ENCODE assay signal across 15 mouse cellular contexts in genomic region chr5:113102455-113102854, GRCm38 (mm10). TPM values are rescaled to one million over a fixed set of nuclear protein-coding genes. Genes with fewer than 3 reads are reported as not detected.
DNase-seq lines count a peak whose midpoint lies in the region; ATAC-seq lines count a peak whose summit lies in the region.
"Had no signal": no experiment of that assay in that cellular context is flagged by ENCODE, and none has a peak within 500 bp of the region (broad histone marks: within the 10 kb centered on the region; RNA-seq: fewer than 3 reads in every experiment).

No protein-coding gene starts in this region.

- 35% methylated on average over 7 of the region's 7 CpGs for WGBS in heart, embryonic 14.5 days
- 24% methylated on average over 7 of the region's 7 CpGs for WGBS in midbrain, embryonic 11.5 days

- no peak for DNase-seq in heart, postnatal 10 days
- peak; percentile 41 to 61 for DNase-seq in adrenal gland, adult 18-20 months (ENCODE audit: low spot score in 2 of 2)
- DNase-seq in brain, adult 2 months (ENCODE audit: low read depth, low spot score) = peak; percentile 52
- no peak for DNase-seq in midbrain, embryonic 11.5 days (ENCODE audit: low spot score, missing footprints)
- no peak for DNase-seq in right cerebral cortex, adult 2 months (ENCODE audit: low spot score in 2 of 2)
- DNase-seq in layer of hippocampus, postnatal 36 days = no peak
- DNase-seq: lung, adult 18-20 months had no signal

- no peak for ATAC-seq in heart, embryonic 14.5 days (ENCODE audit: insufficient number of reproducible peaks, insufficient read depth, low FRiP score, low read depth)
- peak; percentile 45; the same call in 1 of the 2 replicates for ATAC-seq in midbrain, embryonic 11.5 days (ENCODE audit: low FRiP score)
- ATAC-seq: intestine, postnatal 0 days had no signal

- no peak overlapping the region for H3K4me3 ChIP-seq in heart, embryonic 14.5 days (ENCODE audit: control insufficient read depth in 1 of 2, insufficient read depth in 1 of 2, low read depth in 1 of 2, low read length in 2 of 2)
- H3K4me3 ChIP-seq in midbrain, embryonic 11.5 days (ENCODE audit: low read depth, low read length) = no peak overlapping the region

- H3K9me3 ChIP-seq in heart, embryonic 14.5 days (ENCODE audit: control insufficient read depth, low read length) = no peaks in the 10 kb centered on the region
- no peaks in the 10 kb centered on the region for H3K9me3 ChIP-seq in midbrain, embryonic 11.5 days (ENCODE audit: control insufficient read depth, low read length)

- intact Hi-C loops in heart, postnatal 10 days (cut with DNase I) = loop anchor here (5.0 kb wide), 1 partner anchor 35 kb away; no protein-coding TSS in a partner anchor

- no peaks in the 10 kb centered on the region for H3K27me3 ChIP-seq in heart, embryonic 14.5 days (ENCODE audit: control insufficient read depth, insufficient read depth, low read length)
- H3K27me3 ChIP-seq in midbrain, embryonic 11.5 days (ENCODE audit: control insufficient read depth, insufficient read depth, low read length) = no peaks in the 10 kb centered on the region
- H3K27me3 ChIP-seq: CH12.LX had no signal

- peaks cover 32% of the 10 kb centered on the region for H3K36me3 ChIP-seq in heart, embryonic 14.5 days (ENCODE audit: control insufficient read depth, insufficient read depth, low read length)
- H3K36me3 ChIP-seq in midbrain, embryonic 11.5 days (ENCODE audit: control insufficient read depth, insufficient read depth, low read length) = no peaks in the 10 kb centered on the region

- 0 out of 2 replicates have a peak overlapping the region, but pooled peaks have one; percentile 6 for H3K4me2 ChIP-seq in heart, embryonic 14.5 days (ENCODE audit: low read length)
- H3K4me2 ChIP-seq in midbrain, embryonic 11.5 days = no peak overlapping the region

- peaks cover 26 to 48% of the 10 kb centered on the region in 2 experiments for H3K4me1 ChIP-seq in heart, embryonic 14.5 days (ENCODE audit: control insufficient read depth in 2 of 2, insufficient read depth in 2 of 2, low read length in 2 of 2)
- H3K4me1 ChIP-seq in midbrain, embryonic 11.5 days (ENCODE audit: control insufficient read depth, insufficient read depth, low read length) = peaks cover 4% of the 10 kb centered on the region; the same call in 1 of the 2 replicates

- H3K27ac ChIP-seq in heart, embryonic 14.5 days (replicated peaks in 1 of 2; ENCODE audit: control insufficient read depth in 1 of 2, insufficient read depth in 1 of 2, low read depth in 2 of 2, low read length in 2 of 2) = peak overlapping the region in 1 of 2 experiments; percentile 47; a peak in 2 of 4 replicates
- no peak overlapping the region for H3K27ac ChIP-seq in midbrain, embryonic 11.5 days (ENCODE audit: low read depth, low read length)

- H3K9ac ChIP-seq in heart, embryonic 14.5 days (ENCODE audit: low read length) = no peak overlapping the region
- peak overlapping the region; percentile 22 for H3K9ac ChIP-seq in midbrain, embryonic 11.5 days (ENCODE audit: low read length)

RNA-seq across cellular contexts. Expression of gene Crybb3, which starts 21.1 kb away (rescaled TPM):
- 0.91 and 1.1 TPM in 2 replicates for polyA plus RNA-seq in heart, embryonic 14.5 days (2014; fragmentation: Nextera tagmentation; extraction: Ambion mirVana)
- total RNA-seq in heart, postnatal 10 days (2021) = 1 to 10 TPM; 2.0 to 2.1 TPM
- 1 to 10 TPM in 1 of 2 experiments, under 1 TPM in 1; 0.50 to 1.3 TPM for total RNA-seq in adrenal gland, adult 18-20 months (2021)
- 0.18 TPM in 1 of 2 replicates, not detected in the other for polyA plus RNA-seq in midbrain, embryonic 11.5 days (2014; fragmentation: Nextera tagmentation; extraction: Ambion mirVana)
- total RNA-seq in layer of hippocampus, postnatal 36 days (2021) = 1 to 10 TPM; 1.6 to 3.3 TPM
- total RNA-seq: CH12.LX; megakaryocyte, adult 5-6 weeks had no signal

RNA-seq across cellular contexts. Expression of gene Crybb2, which starts 32.5 kb away (rescaled TPM):
- not detected in 2 replicates for polyA plus RNA-seq in heart, embryonic 14.5 days (2014; fragmentation: Nextera tagmentation; extraction: Ambion mirVana)
- not detected for total RNA-seq in heart, postnatal 10 days (2021)
- not detected for total RNA-seq in adrenal gland, adult 18-20 months (2021)
- polyA plus RNA-seq in midbrain, embryonic 11.5 days (2014; fragmentation: Nextera tagmentation; extraction: Ambion mirVana) = not detected in 2 replicates
- total RNA-seq in layer of hippocampus, postnatal 36 days (2021) = not detected
- total RNA-seq: CH12.LX; layer of hippocampus, adult 8-10 months; megakaryocyte, adult 5-6 weeks had no signal
- polyA plus RNA-seq: gonadal fat pad, adult 2 months; intestine, postnatal 0 days; limb, embryonic 11.5 days; spleen, adult 2 months had no signal

Comparison
In these comparisons a context has a peak if more than half of its experiments do, and no peak if none do; other contexts are left out.
1. DNase-seq: peak in adrenal gland, adult 18-20 months (2 of 2) and brain, adult 2 months (single experiment); none in heart, postnatal 10 days (0 of 2), midbrain, embryonic 11.5 days (single experiment), right cerebral cortex, adult 2 months (0 of 2) and layer of hippocampus, postnatal 36 days (0 of 2).